Mouse (Mus musculus) cerebellum, adult 9-10 months (tissue): ENCODE data around the gene Nt5m.

Source experiments
- DNase-seq: peaks from one replicate; pipeline ENCODE4 v3.0.0; 2022

The Nt5m gene

GRCm38 (mm10) chr11:59839459-59840126, 346 bp downstream of the Nt5m start, which contains the start of gene Cops3:
Cops3 (minus strand) TSS chr11:59839838.
- DNase-seq = peak; percentile 96

GRCm38 (mm10) chr11:59846311-59846710, 7.1 kb downstream of the Nt5m start:
- no peak for DNase-seq

GRCm38 (mm10) chr11:59847131-59847530, 7.9 kb downstream of the Nt5m start:
- DNase-seq = peak; percentile 72

GRCm38 (mm10) chr11:59847891-59848884, 8.9 kb downstream of the Nt5m start:
- peak; percentile 75 for DNase-seq

GRCm38 (mm10) chr11:59852865-59853264, 13.6 kb downstream of the Nt5m start:
- DNase-seq = no peak

GRCm38 (mm10) chr11:59860467-59860866, 21.2 kb downstream of the Nt5m start:
- no peak for DNase-seq

GRCm38 (mm10) chr11:59864316-59864715, 25.1 kb downstream of the Nt5m start:
- DNase-seq = no peak

- no peak for DNase-seq
These were observed 32.9 kb downstream of the Nt5m start for GRCm38 (mm10) chr11:59872124-59872523.

- DNase-seq = peak; percentile 80
These were observed 40.8 kb downstream of the Nt5m start for GRCm38 (mm10) chr11:59880031-59880430.

- no peak for DNase-seq
These were observed 46.2 kb downstream of the Nt5m start for GRCm38 (mm10) chr11:59885217-59885986.

- DNase-seq = no peak
These were observed 47.7 kb downstream of the Nt5m start for GRCm38 (mm10) chr11:59886952-59887351.

GRCm38 (mm10) chr11:59888151-59888550, 48.9 kb downstream of the Nt5m start:
- DNase-seq = no peak

GRCm38 (mm10) chr11:59891854-59892253, 52.6 kb downstream of the Nt5m start:
- no peak for DNase-seq

- no peak for DNase-seq
These were observed 54.0 kb downstream of the Nt5m start for GRCm38 (mm10) chr11:59893153-59893788.

GRCm38 (mm10) chr11:59894916-59895315, 55.7 kb downstream of the Nt5m start:
- no peak for DNase-seq

GRCm38 (mm10) chr11:59895316-59895715, 56.1 kb downstream of the Nt5m start:
- no peak for DNase-seq

GRCm38 (mm10) chr11:59897981-59898599, 58.8 kb downstream of the Nt5m start:
- no peak for DNase-seq

GRCm38 (mm10) chr11:59899711-59900685, 60.8 kb downstream of the Nt5m start:
- no peak for DNase-seq

GRCm38 (mm10) chr11:59900995-59901394, 61.7 kb downstream of the Nt5m start:
- peak; percentile 52 for DNase-seq

- no peak for DNase-seq
These were observed 62.9 kb downstream of the Nt5m start for GRCm38 (mm10) chr11:59902045-59902726.
